Comparison of ENCODE assay signal across 8 mouse cellular contexts in the genomic region with DNA sequence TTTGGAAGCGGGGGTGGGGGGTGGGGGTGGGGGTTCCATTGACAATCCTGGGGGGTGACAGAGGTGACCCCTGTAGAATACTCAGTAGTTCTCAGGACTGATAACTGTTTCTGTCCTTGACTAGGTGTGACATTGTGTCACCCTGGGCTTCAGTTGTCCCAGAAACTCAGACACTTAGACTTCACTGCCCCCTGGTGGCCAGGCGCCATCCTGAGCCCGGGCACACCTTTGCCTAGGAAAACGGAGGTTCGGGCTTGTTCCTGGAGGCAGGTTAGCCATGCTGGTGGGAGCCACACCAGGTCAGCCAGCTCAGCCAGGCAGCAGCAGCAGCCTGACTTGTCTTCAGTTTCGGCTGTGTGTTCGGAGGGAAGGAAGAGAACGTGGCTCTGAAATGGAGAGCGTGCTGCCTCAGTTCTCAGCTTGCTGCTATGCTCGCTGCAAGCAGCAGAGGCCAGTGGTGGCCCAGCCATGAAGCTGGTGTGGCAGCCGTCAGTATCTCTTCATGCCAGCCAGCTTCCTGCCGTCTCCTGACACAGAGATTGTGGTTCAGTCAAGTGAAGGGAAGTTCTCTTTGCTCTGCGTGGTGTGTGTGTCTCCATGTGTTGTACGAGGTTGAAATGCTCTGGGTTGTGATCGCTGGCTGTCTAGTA. TPM values are rescaled to one million over a fixed set of nuclear protein-coding genes. Genes with fewer than 3 reads are reported as not detected.
DNase-seq lines count a peak whose midpoint lies in the region; ATAC-seq and TF ChIP-seq lines count a peak whose summit lies in the region.

No protein-coding gene starts in this region.

- no peaks in the 10 kb centered on the region for H3K4me1 ChIP-seq in hindbrain, embryonic 11.5 days (replicated peaks; ENCODE audit: control insufficient read depth, insufficient read depth, low read length)
- H3K4me1 ChIP-seq in hindbrain, embryonic 12.5 days, result peaks cover 17% of the 10 kb centered on the region
- no peaks in the 10 kb centered on the region for H3K4me1 ChIP-seq in midbrain, postnatal 0 days (ENCODE audit: insufficient read depth, low read length)
- no peaks in the 10 kb centered on the region for H3K4me1 ChIP-seq in spleen, adult 2 months (ENCODE audit: control insufficient read depth, insufficient read depth, insufficient read length)

- H3K9me3 ChIP-seq in hindbrain, embryonic 11.5 days (ENCODE audit: control insufficient read depth, low read length), result no peaks in the 10 kb centered on the region
- no peaks in the 10 kb centered on the region for H3K9me3 ChIP-seq in hindbrain, embryonic 12.5 days (replicated peaks)
- no peaks in the 10 kb centered on the region for H3K9me3 ChIP-seq in midbrain, postnatal 0 days (ENCODE audit: low read length)

- no peak for ATAC-seq in hindbrain, embryonic 11.5 days (ENCODE audit: low FRiP score)
- ATAC-seq in hindbrain, embryonic 12.5 days (ENCODE audit: low FRiP score), result no peak
- ATAC-seq in midbrain, postnatal 0 days (ENCODE audit: low FRiP score), result no peak

- peak; percentile 79 for DNase-seq in hindbrain, embryonic 11.5 days (ENCODE audit: low spot score)
- peak; percentile 88 for DNase-seq in cerebellum, adult 9-10 months
- peak; percentile 83 to 87 for DNase-seq in frontal cortex, postnatal 36 days (ENCODE audit: low spot score in 2 of 2)
- DNase-seq in kidney, adult 11 months, result peak; percentile 65
- peak; percentile 80 for DNase-seq in left cerebral cortex, postnatal 4 days
- peak; percentile 76 for DNase-seq in midbrain, postnatal 0 days (ENCODE audit: low spot score)
- DNase-seq in spleen, adult 2 months (ENCODE audit: low read depth in 1 of 2, low spot score in 2 of 2), result peak; percentile 42 to 83

- H3K27me3 ChIP-seq in hindbrain, embryonic 11.5 days (ENCODE audit: control insufficient read depth, insufficient read depth, low read length), result no peaks in the 10 kb centered on the region
- H3K27me3 ChIP-seq in hindbrain, embryonic 12.5 days, result no peaks in the 10 kb centered on the region
- H3K27me3 ChIP-seq in midbrain, postnatal 0 days (ENCODE audit: insufficient read depth, low read length), result no peaks in the 10 kb centered on the region
- no peaks in the 10 kb centered on the region for H3K27me3 ChIP-seq in spleen, adult 2 months (ENCODE audit: control insufficient read depth, insufficient read depth, low read length)

- TF ChIP-seq POLR2A in spleen, adult 2 months (IDR thresholded peaks at IDR 0.05; ENCODE audit: low read depth, low read length), result no peak

- no peak overlapping the region for H3K4me2 ChIP-seq in hindbrain, embryonic 11.5 days (replicated peaks; ENCODE audit: low read depth, low read length)
- no peak overlapping the region for H3K4me2 ChIP-seq in hindbrain, embryonic 12.5 days (replicated peaks)
- H3K4me2 ChIP-seq in midbrain, postnatal 0 days (ENCODE audit: low read depth, low read length, poor library complexity, severe bottlenecking), result no peak overlapping the region

- no peak overlapping the region; the same call in 1 of the 2 replicates for H3K9ac ChIP-seq in hindbrain, embryonic 11.5 days (ENCODE audit: low read depth, low read length)
- H3K9ac ChIP-seq in hindbrain, embryonic 12.5 days, result no peak overlapping the region
- no peak overlapping the region for H3K9ac ChIP-seq in midbrain, postnatal 0 days (replicated peaks; ENCODE audit: low read length, poor library complexity, severe bottlenecking)

- TF ChIP-seq CTCF in midbrain, postnatal 0 days (IDR thresholded peaks at IDR 0.05), result peak; percentile 81
- TF ChIP-seq CTCF in spleen, adult 2 months (IDR thresholded peaks at IDR 0.05; ENCODE audit: extremely low read depth, insufficient read depth, insufficient read length, insufficient replicate concordance), result peak; percentile 92

- H3K4me3 ChIP-seq in hindbrain, embryonic 11.5 days (ENCODE audit: low read depth, low read length), result no peak overlapping the region
- no peak overlapping the region for H3K4me3 ChIP-seq in hindbrain, embryonic 12.5 days
- no peak overlapping the region for H3K4me3 ChIP-seq in midbrain, postnatal 0 days (ENCODE audit: low read depth, low read length)
- peak overlapping the region; percentile 51; the same call in 1 of the 2 replicates for H3K4me3 ChIP-seq in spleen, adult 2 months (ENCODE audit: extremely low read depth, insufficient read depth, insufficient read length)

- intact Hi-C loops in left cerebral cortex, postnatal 4 days (cut with DNase I), result no loop called here

- WGBS in hindbrain, embryonic 11.5 days, result 57% methylated on average over 15 of the region's 15 CpGs
- WGBS in hindbrain, embryonic 12.5 days, result 58% methylated on average over 15 of the region's 15 CpGs
- WGBS in midbrain, postnatal 0 days, result 43% methylated on average over 15 of the region's 15 CpGs
- WGBS in spleen, adult 2 months, result 16% methylated on average over 15 of the region's 15 CpGs

- H3K27ac ChIP-seq in hindbrain, embryonic 11.5 days (ENCODE audit: low read depth, low read length), result no peak overlapping the region
- no peak overlapping the region for H3K27ac ChIP-seq in hindbrain, embryonic 12.5 days
- H3K27ac ChIP-seq in midbrain, postnatal 0 days (ENCODE audit: low read depth, low read length), result 0 out of 2 replicates have a peak overlapping the region, but pooled peaks have one; percentile 32
- no peak overlapping the region for H3K27ac ChIP-seq in spleen, adult 2 months (ENCODE audit: insufficient read depth, low read length)

- H3K36me3 ChIP-seq in hindbrain, embryonic 11.5 days (ENCODE audit: control insufficient read depth, insufficient read depth, low read length), result no peaks in the 10 kb centered on the region
- H3K36me3 ChIP-seq in hindbrain, embryonic 12.5 days, result peaks cover 20% of the 10 kb centered on the region
- H3K36me3 ChIP-seq in midbrain, postnatal 0 days (ENCODE audit: insufficient read depth, low read length), result peaks cover 12% of the 10 kb centered on the region
- no peaks in the 10 kb centered on the region for H3K36me3 ChIP-seq in spleen, adult 2 months (ENCODE audit: control insufficient read depth, insufficient read depth, low read length)

RNA-seq across cellular contexts. Expression of gene Kcnab2, which starts 13.7 kb away (rescaled TPM):
- 9.2 and 11.1 TPM in 2 replicates for polyA plus RNA-seq in hindbrain, embryonic 11.5 days (2014; fragmentation: Nextera tagmentation; extraction: Ambion mirVana)
- polyA plus RNA-seq in hindbrain, embryonic 12.5 days (2016; fragmentation: Nextera tagmentation; extraction: Ambion mirVana), result 17.5 and 19.3 TPM in 2 replicates
- total RNA-seq in left cerebral cortex, postnatal 4 days (2021), result 10 to 100 TPM; 35.0 to 43.6 TPM
- total RNA-seq in midbrain, postnatal 0 days (2014; rRNA removed), result 51.5 and 66.9 TPM in 2 replicates
- polyA plus RNA-seq in midbrain, postnatal 0 days (2015; fragmentation: Nextera tagmentation; extraction: Ambion mirVana), result 30.2 and 34.8 TPM in 2 replicates
- polyA plus RNA-seq in spleen, adult 2 months (2012; rRNA removed), result 34.6 and 47.0 TPM in 2 replicates

RNA-seq across cellular contexts. Expression of gene Nphp4, which starts 14.9 kb away (rescaled TPM):
- 3.5 and 4.2 TPM in 2 replicates for polyA plus RNA-seq in hindbrain, embryonic 11.5 days (2014; fragmentation: Nextera tagmentation; extraction: Ambion mirVana)
- polyA plus RNA-seq in hindbrain, embryonic 12.5 days (2016; fragmentation: Nextera tagmentation; extraction: Ambion mirVana), result 7.5 and 8.9 TPM in 2 replicates
- 10 to 100 TPM; 10.5 to 12.1 TPM for total RNA-seq in left cerebral cortex, postnatal 4 days (2021)
- total RNA-seq in midbrain, postnatal 0 days (2014; rRNA removed), result 8.8 and 12.1 TPM in 2 replicates
- polyA plus RNA-seq in midbrain, postnatal 0 days (2015; fragmentation: Nextera tagmentation; extraction: Ambion mirVana), result 3.7 and 4.8 TPM in 2 replicates
- polyA plus RNA-seq in spleen, adult 2 months (2012; rRNA removed), result 1.2 and 2.1 TPM in 2 replicates
